Mouse (Mus musculus) MEL (cell line): Measurements from ENCODE around the gene Zmiz1.

Source experiments
- GATA1 ChIP-seq: IDR thresholded peaks from 2 replicates; pipeline ENCODE4 v1.6.1; 2011; ENCODE audit warnings: low read depth, low read length, improper control_type of control experiment
- POLR2A ChIP-seq, 2 experiments: IDR thresholded peaks; 2 replicates each; pipeline ENCODE4 v1.6.1; 2011 to 2012; ENCODE audit warnings: low read length in 2 of 2, mild to moderate bottlenecking in 2 of 2, control low read depth in 1 of 2, improper control_type of control experiment in 1 of 2, low read depth in 1 of 2, moderate library complexity in 1 of 2; ENCODE audit not compliant: control insufficient read depth in 1 of 2, insufficient read depth in 1 of 2, poor library complexity in 1 of 2
- USF1 ChIP-seq: IDR thresholded peaks from 2 replicates; pipeline ENCODE4 v1.6.1; 2014; ENCODE audit warnings: low read depth, mild to moderate bottlenecking, inconsistent platforms, low read length, improper control_type of control experiment, moderate library complexity
- ZNF384 ChIP-seq: IDR thresholded peaks from 2 replicates; pipeline ENCODE4 v1.6.1; 2012; ENCODE audit warnings: low read depth, mild to moderate bottlenecking, inconsistent platforms, low read length, improper control_type of control experiment

DNA sequence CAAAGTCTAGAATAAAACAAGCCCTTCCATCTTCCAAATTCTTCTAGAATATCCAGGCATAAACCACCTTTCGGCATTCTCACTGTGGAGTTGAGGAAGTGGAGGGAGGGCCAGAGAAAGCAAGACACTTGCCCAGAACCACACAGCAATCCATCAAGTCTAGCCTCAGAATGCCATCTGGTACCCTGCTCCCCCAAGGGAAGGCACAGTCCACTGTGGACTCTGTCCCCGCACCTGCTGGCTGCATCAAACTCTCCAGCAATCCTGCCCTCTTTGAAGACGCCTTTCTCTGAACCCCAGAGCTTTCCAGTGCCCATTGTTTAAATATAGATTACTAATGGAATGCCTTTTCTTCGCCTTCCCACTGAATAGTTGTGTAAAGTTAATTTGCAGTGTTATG is 62.5 kb downstream of the Zmiz1 start:
- no peak for TF ChIP-seq USF1
- no peak for TF ChIP-seq GATA1
- no peak for TF ChIP-seq POLR2A (IDR thresholded peaks at IDR 0.05; ENCODE audit: control insufficient read depth in 1 of 2, insufficient read depth in 1 of 2, low read depth in 1 of 2, low read length in 2 of 2, poor library complexity in 1 of 2)
- no peak for TF ChIP-seq ZNF384
